Mouse (Mus musculus) CD4-positive, CD25-positive, alpha-beta regulatory T cell, adult 4 months (primary cell): ENCODE results near the gene Rab31. TPM values are rescaled to one million over a fixed set of nuclear protein-coding genes. Genes with fewer than 3 reads are reported as not detected.

Experiments used
- ATAC-seq: one replicate; pipeline ENCODE4 v1.8.0; 2017
- polyA plus RNA-seq, 2 experiments: library from polyadenylated mRNA; unstranded; fragments of 100-300 nt; shearing (Covaris generic); gene quantifications; one replicate each; pipeline ENCODE4 v1.2.1; 2017

Rab31 gene
- polyA plus RNA-seq: 1 to 10 TPM; 3.3 to 4.2 TPM

- ATAC-seq: peak; percentile 43
Observed at GRCm38 (mm10) chr17:65771951-65772934, at the start of gene Rab31. Gene Rab31 (minus strand): TSS chr17:65772752.

DNA sequence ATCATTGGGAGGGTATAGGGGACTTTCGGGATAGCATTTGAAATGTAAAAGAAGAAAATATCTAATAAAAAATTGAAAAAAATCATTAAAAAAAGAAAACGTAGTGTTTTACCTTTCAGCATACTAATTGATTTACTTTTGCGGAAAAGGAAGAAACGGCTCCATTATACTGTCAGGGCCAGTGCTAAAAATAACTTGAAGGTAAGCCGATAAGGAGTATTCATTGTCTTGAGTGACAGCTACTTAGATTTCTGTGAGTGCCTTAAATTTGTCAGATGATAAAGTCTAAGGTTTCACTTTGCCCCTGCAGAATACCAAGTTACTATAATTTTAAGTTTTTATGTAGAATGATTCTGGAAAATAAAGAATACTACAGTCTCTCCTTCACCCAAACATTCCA is 47.6 kb upstream of the Rab31 start:
- no peak for ATAC-seq

DNA sequence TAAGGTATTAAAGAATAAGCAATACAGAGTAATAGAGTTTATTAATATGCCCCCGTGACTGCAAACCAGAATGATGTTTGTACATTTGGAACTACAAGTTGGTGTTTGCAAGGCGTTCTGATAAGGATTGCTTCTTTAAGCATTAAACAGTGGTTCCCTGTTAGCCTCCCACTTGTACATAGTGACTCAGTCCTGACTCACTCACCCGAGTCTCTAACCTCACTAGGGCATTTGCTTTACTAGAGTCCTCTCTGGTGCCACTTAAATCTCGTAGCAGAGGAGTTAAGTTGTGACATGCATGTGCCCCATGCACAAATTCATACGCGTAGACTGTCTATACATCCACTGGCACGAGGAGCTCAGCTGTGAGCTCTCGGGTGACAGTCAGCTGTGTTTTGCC is 41.2 kb upstream of the Rab31 start:
- ATAC-seq: no peak

DNA sequence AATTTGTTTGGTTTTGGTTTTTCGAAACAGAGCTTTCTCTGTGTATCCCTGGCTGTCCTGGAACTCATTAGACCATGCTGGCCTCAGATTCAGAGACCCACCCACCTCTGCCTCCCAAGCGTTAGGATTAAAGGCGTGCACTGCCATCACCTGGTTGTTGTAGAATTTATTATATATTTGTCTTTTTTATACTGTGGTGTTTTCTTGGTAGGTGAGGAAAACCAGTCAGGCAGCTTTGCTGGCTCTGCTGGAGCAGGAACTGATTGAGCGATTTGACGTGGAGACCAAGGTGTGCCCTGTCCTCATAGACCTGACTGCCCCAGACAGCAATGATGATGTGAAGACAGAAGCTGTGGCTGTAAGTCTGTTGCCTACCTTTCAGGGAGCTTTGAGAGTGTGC is 38.5 kb upstream of the Rab31 start:
- no peak for ATAC-seq

- ATAC-seq: no peak
Observed at GRCm38 (mm10) chr17:65806416-65806815, 33.9 kb upstream of the Rab31 start.

DNA sequence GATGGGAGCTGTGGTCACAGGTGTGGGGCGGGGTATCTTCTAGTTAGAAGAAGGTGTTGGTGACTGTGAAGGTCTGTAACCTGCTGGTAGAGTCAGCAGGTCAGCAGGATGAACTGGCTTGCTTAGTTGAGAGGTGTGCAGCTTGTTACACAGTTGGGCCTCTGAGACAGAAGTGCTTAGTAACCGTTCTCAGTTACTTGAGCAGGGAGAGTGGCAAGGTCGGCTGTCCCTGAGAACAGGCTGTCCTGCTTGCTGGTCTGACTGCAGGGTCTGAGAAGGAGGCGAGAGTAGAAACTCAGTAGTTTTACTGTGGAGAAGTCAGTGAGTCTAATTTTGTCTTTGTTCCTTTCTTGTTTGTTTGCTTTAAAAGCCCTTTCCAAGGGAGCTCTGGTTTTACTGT is 33.4 kb upstream of the Rab31 start:
- ATAC-seq: no peak

GRCm38 (mm10) chr17:65802026-65802425 is 29.5 kb upstream of the Rab31 start:
- ATAC-seq: no peak

DNA sequence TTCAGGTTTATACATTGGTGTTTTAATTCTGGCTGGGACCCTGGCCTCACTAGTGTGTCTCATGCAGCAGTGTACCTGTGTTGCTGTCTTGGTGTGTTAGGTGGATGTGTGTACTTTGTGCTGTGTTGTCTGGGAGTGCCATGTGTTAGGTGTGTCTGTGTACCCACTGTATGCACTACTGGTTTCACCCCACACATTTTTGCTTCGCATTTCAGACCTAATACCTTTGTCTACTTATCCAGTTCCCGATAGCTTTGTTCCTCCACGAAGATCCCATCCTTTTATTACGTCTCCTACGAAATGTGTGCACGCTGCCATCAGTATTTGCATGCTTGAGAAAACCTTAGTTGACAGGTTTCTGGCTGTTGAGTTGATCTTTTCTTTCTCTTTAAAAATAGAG is 27.9 kb upstream of the Rab31 start:
- no peak for ATAC-seq

DNA sequence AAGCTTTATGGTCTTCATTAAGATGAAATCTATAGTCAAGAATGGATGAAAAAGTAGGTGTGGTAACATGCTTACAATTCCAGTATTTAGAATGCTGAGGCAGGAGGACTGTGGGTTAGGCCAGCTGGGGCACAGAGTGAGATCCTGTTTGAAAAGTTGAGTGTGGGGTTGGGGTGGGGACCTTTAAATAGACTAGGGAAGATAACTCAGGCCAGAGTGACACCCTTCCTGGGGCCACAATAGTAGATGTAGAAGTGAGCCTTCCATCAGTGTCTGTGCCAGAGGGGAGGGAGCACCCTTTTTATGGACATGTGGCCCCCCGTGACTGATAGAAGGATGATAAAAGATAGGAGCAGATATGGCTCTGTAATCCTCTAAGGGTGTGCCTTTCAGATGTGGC is 26.8 kb upstream of the Rab31 start:
- no peak for ATAC-seq

GRCm38 (mm10) chr17:65798446-65798845 is 25.9 kb upstream of the Rab31 start:
- peak; percentile 43 for ATAC-seq

DNA sequence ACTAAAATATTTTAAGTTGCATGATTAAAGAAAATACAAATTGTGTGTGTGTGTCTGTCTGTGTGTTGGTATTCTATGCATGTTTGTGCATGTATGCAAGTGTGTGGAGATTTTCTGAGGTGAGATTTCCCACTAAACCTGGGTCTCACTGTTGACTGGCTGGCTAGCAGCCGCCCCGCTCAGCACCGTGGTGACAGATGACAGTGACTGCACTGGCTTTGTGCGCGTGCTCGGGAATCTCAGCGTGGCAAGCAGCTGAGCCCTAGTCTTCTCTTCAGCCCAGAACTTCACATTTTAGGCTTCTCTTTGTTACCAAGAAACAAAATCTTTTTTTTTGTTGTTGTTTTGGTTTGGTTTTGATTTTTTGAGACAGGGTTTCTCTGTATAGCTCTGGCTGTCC is 23.5 kb upstream of the Rab31 start:
- ATAC-seq: no peak

GRCm38 (mm10) chr17:65794096-65794850 is 21.7 kb upstream of the Rab31 start:
- ATAC-seq: no peak

DNA sequence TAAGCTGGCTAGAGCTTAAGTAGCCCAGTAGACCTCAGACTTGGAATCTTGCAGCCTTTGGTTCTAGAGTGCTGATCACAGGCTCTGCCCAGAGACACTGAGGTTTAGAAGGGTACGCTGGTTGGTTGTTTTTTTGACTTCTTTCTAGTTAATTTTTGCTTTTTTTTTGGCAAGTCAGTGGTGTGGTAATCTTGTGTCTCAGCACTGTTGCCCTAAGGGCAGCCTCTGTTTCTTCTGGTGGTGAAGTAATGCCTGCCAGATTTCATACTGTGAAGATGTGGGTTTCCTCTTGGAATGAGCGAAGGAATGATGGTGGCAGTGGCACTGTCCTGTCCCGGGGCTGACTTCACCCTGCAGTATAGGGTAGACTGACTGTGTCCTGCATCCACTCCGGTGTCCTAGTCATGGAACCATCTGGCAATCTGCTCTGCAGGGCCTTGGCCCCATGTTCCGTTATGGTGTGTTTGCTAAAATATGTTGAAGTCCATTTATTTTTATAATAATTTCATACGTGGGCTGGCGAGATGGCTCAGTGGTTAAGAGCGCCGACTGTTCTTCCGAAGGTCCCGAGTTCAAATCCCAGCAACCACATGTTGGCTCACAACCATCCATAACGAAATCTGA is 20.9 kb upstream of the Rab31 start:
- no peak for ATAC-seq

DNA sequence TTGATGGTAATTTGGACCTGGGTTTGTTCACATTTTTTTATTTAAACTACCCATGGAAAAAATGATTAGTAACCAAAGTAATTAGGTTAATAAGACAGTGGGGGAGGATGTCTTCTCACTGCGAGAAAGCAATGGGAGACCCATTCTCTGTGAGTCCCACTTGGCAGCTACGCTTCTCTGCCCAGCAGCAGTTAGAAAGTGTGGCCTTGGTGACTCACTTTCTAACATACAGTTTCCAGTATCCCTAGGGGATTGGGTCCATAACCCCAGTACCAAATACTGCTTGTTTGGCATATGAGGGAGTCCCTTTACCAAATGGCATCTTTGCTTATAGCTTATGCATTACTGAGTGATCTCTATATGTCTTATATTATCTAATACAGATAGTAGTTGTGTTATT is 18.6 kb upstream of the Rab31 start:
- ATAC-seq: no peak

DNA sequence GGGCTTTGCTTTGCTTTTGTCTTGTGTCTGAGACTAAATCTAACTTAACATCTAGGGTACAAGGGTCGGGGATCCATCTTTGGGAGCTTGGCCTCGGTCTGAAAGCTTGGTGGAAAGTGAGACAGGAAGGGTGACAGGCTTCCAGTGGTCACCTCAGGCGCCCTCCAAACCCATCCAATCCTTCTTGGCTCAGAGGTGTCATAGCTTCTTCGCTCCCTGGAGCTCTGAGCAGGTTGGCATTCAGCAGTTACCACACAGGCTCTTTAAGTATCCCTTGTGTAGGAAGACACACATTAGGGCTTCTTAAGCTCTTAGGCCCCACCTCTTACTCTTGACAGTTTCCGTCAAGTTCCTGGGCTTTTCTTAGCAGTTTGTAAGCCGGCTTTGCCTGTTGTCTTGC is 17.0 kb upstream of the Rab31 start:
- ATAC-seq: no peak

- no peak for ATAC-seq
Observed at GRCm38 (mm10) chr17:65788542-65789291, 16.2 kb upstream of the Rab31 start.

DNA sequence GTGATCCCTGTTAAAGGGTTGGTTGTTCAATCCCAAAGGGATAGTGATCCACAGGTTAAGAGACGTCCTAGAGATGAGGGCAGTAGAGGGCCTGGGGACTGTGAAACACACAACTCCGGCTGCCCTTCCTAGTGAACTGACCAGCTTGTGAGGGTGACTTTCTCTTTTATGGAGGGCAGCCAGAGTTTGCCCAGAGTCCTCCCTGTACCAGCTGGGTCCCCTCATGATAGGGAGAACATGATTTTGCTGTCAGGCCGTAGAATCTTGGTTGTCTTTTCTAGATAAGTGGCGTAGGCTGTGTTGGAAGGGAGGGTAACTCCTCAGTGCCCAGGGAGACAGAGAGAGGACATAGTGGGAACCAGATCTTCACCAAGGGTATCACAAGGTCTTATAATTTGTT is 14.7 kb upstream of the Rab31 start:
- no peak for ATAC-seq

- no peak for ATAC-seq
Observed at GRCm38 (mm10) chr17:65786225-65786624, 13.7 kb upstream of the Rab31 start.

GRCm38 (mm10) chr17:65785707-65786106 is 13.2 kb upstream of the Rab31 start:
- ATAC-seq: no peak

DNA sequence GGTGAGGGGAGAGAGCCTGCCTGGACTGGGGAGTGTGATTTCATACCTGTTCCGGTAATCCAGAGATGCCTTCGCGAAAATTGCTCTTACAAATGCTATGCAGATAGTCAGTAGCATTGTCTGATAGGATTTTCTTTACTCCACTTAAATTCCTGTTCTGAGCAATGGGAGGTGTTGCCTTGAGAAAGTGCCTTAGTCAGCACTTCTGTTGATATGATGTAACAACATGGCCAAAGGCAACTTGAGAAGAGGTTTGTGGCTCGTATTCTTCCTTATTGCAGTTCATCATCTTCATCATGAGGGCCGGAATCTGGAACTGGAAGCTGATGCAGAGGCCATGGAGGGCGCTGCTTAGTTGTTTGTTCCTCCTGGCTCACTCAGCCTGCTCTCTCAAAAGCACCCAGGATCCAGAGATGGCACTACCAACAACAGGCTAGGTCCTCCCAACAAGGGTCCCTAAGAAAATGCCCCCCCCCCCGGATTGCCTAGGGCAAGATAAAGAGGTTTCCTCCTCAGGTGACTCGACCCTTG is 12.1 kb upstream of the Rab31 start:
- ATAC-seq: no peak

GRCm38 (mm10) chr17:65783182-65784161 is 10.9 kb upstream of the Rab31 start:
- peak; percentile 60 for ATAC-seq
